Mouse (Mus musculus) liver, adult 2 months (tissue): ENCODE data around the gene Kcnq1. TPM values are rescaled to one million over a fixed set of nuclear protein-coding genes. Genes with fewer than 3 reads are reported as not detected.

Experiments used
- DNase-seq: peaks from one replicate; pipeline ENCODE4 v3.0.0-alpha.2; 2011; ENCODE audit warnings: low read depth, low spot score; ENCODE audit errors: extremely low read depth
- H3K27ac ChIP-seq: fragments of 200-500 bp; replicated peaks from 2 replicates; pipeline ENCODE4 v1.5.1; 2012; ENCODE audit warnings: low read depth, mild to moderate bottlenecking, control low read depth, inconsistent platforms, low read length; ENCODE audit not compliant: insufficient read depth
- H3K27me3 ChIP-seq: fragments of 200-500 bp; 2 replicates; pipeline ENCODE4 v1.6.1; 2012; ENCODE audit warnings: mild to moderate bottlenecking, moderate library complexity, low read length, inconsistent platforms; ENCODE audit not compliant: control insufficient read depth, insufficient read depth
- H3K36me3 ChIP-seq: fragments of 200-500 bp; 2 replicates; pipeline ENCODE4 v1.6.1; 2012; ENCODE audit warnings: low read length, inconsistent platforms; ENCODE audit not compliant: control insufficient read depth, insufficient read depth
- H3K4me1 ChIP-seq: fragments of 200-500 bp; 2 replicates; pipeline ENCODE4 v1.6.1; 2011; ENCODE audit warnings: low read length; ENCODE audit not compliant: control insufficient read depth, insufficient read depth
- H3K4me3 ChIP-seq: fragments of 200-500 bp; 2 replicates; pipeline ENCODE4 v1.5.1; 2011; ENCODE audit warnings: low read depth, mild to moderate bottlenecking, control low read depth, low read length, moderate library complexity; ENCODE audit not compliant: insufficient read depth
- H3K79me2 ChIP-seq: fragments of 200-500 bp; 2 replicates; pipeline ENCODE4 v1.6.1; 2012; ENCODE audit warnings: inconsistent platforms, mild to moderate bottlenecking, low read length, moderate library complexity; ENCODE audit not compliant: control insufficient read depth, insufficient read depth
- H3K9ac ChIP-seq: fragments of 200-500 bp; 2 replicates; pipeline ENCODE4 v1.6.1; 2012; ENCODE audit warnings: low read depth, mild to moderate bottlenecking, control low read depth, inconsistent platforms, low read length
- CTCF ChIP-seq: fragments of 200-500 bp; IDR thresholded peaks from 2 replicates; pipeline ENCODE4 v1.5.1; 2011; ENCODE audit warnings: low read depth, low read length, control low read depth
- POLR2A ChIP-seq: fragments of 200-500 bp; IDR thresholded peaks from 2 replicates; pipeline ENCODE4 v1.6.1; 2011; ENCODE audit warnings: low read length, control low read depth; ENCODE audit not compliant: insufficient read depth; ENCODE audit errors: extremely low read depth
- WGBS: fragments of 180-500 bp; shearing (Covaris S2); methylation state at CpG from one replicate; pipeline ENCODE4 v1.1.7; 2018; 5-methylcytosine and 5-hydroxymethylcytosine counted together
- polyA plus RNA-seq: library from polyadenylated mRNA; depleted of rRNA; stranded (reverse); fragments of >200 nt; gene quantifications from 2 replicates; pipeline ENCODE4 v1.2.3, GENCODE M21; 2012
- total RNA-seq: library from RNA; depleted of rRNA; stranded (reverse); fragments of >200 nt; gene quantifications from 2 replicates; pipeline ENCODE4 v1.2.3, GENCODE M21; 2014

Gene Kcnq1
- total and polyA plus RNA-seq, 2 experiments, result 1.3 to 2.5 TPM

DNA sequence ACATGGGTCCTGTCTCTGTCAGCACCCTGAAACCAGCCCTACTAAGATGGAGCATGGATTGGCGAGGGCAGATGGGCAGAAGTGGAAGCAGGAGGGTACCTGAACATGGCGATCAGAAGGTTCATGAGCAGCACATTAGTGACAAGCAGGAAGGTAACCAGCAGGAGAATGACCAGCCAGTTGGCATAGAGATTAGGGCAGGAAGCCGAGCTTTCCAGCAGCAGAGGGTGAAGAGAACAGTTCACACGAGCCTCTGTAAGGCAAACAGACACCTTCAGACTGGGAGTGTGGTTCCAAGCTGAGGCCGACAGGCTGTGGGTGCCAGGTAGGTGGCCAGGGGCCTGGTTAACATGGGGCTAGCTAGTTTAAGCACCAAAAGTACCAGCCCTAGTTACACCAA lies 30.8 kb upstream of the Kcnq1 start:
- DNase-seq, result peak; percentile 67
- no peak overlapping the region for H3K27ac ChIP-seq
- WGBS, result 47% methylated on average over 5 of the region's 5 CpGs

GRCm38 (mm10) chr7:143077351-143077750 lies 28.8 kb upstream of the Kcnq1 start:
- H3K4me1 ChIP-seq, result peaks cover 19% of the 10 kb centered on the region
- H3K27me3 ChIP-seq, result no peaks in the 10 kb centered on the region
- H3K79me2 ChIP-seq, result no peaks in the 10 kb centered on the region
- H3K27ac ChIP-seq, result no peak overlapping the region
- H3K4me3 ChIP-seq, result no peak overlapping the region
- no peaks in the 10 kb centered on the region for H3K36me3 ChIP-seq
- DNase-seq, result peak; percentile 77
- no peak for TF ChIP-seq CTCF
- no peak for TF ChIP-seq POLR2A
- H3K9ac ChIP-seq, result no peak overlapping the region
- 53% methylated on average over 2 of the region's 2 CpGs for WGBS

More for the DNA sequence above, 30.8 kb upstream of the Kcnq1 start:
- Histone ChIP-seq H3K4me1 (peaks cover 20% of the 10 kb centered on the region), H3K79me2 (no peaks in the 10 kb centered on the region), H3K4me3 (no peak overlapping the region), H3K9ac (no peak overlapping the region), H3K36me3 (no peaks in the 10 kb centered on the region), H3K27me3 (no peaks in the 10 kb centered on the region)
- no peak for TF ChIP-seq CTCF
- TF ChIP-seq POLR2A, result no peak

- 69% methylated on average over 6 of the region's 6 CpGs for WGBS
These were observed 24.1 kb upstream of the Kcnq1 start for GRCm38 (mm10) chr7:143082024-143082423.

DNA sequence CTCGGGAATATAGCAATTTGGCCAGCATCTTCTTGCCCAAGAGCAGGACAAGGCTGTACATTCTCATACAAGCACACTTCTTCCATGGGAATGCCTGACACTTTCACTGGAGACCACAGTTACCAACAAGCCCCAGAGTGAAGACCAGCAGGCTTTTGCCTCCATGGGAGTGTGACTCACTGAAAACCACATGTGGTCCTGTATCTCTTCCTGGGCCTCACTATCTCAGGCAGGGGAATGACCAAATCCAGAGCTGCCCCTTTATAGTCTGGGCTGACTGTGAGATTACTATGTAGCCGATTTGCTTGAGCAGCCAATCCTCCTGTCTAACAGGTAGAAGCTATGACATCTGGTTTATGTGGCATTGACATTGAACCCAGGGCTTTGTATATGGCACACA lies 22.5 kb upstream of the Kcnq1 start:
- Histone ChIP-seq H3K4me3 (no peak overlapping the region), H3K79me2 (no peaks in the 10 kb centered on the region), H3K27ac (no peak overlapping the region), H3K4me1 (peaks cover 11% of the 10 kb centered on the region; the same call in 1 of the 2 replicates), H3K27me3 (no peaks in the 10 kb centered on the region), H3K36me3 (no peaks in the 10 kb centered on the region), H3K9ac (no peak overlapping the region)
- TF ChIP-seq POLR2A, result no peak
- no peak for TF ChIP-seq CTCF
- 80% methylated on average over 2 of the region's 2 CpGs for WGBS
- no peak for DNase-seq

More at GRCm38 (mm10) chr7:143082024-143082423, 24.1 kb upstream of the Kcnq1 start:
- Histone ChIP-seq H3K4me3 (no peak overlapping the region), H3K4me1 (peaks cover 19% of the 10 kb centered on the region), H3K27me3 (no peaks in the 10 kb centered on the region), H3K36me3 (no peaks in the 10 kb centered on the region), H3K9ac (no peak overlapping the region), H3K27ac (no peak overlapping the region), H3K79me2 (no peaks in the 10 kb centered on the region)
- no peak for DNase-seq
- TF ChIP-seq CTCF (no peak), POLR2A (no peak)

DNA sequence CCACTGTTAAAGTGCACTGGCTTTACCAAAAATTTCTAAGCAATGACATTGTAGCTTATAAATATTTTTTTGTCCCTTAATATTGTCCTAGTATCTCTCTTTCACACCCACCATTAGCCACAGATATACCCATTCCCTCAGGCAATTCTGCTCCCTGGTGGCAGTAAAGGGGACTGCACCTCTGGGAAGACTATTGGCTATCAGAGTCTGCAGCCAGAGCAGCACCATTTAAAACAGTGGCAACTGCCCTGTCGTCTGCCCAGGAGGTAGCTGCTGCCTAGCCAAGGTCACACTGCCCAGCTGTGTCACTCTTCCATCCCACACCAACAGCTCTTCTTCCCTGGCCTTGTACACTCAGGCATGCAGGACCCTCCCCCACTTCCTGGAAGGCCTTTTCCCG lies 19.8 kb upstream of the Kcnq1 start:
- WGBS, result 59% methylated on average over 2 of the region's 2 CpGs

DNA sequence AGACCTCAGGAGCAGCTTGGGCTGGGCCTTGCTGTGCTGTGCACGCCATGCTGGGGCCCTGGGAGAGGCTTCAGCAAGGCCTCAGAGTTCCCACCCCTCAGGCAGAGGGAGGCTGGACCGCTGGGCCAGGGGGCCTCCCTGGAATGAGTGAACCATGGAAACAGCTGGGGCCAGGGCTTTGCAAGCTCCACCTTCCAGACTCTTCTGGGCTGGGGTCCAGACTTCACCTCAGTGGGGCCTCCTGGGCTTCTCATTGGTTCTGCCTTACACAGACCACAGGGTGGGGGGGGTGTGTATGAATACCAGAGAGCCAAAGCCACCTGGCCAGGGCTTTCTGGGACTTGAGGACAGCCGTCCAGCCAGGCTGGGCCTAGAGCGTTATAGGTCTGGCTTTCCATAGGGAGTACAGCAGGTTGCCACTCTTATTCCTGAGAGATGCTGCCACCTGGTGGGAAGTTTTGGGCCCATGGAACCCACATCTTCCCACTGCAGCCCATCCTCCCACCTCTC lies 19.0 kb upstream of the Kcnq1 start:
- Histone ChIP-seq H3K79me2 (no peaks in the 10 kb centered on the region), H3K27ac (no peak overlapping the region), H3K9ac (no peak overlapping the region), H3K4me1 (no peaks in the 10 kb centered on the region), H3K27me3 (no peaks in the 10 kb centered on the region), H3K36me3 (no peaks in the 10 kb centered on the region), H3K4me3 (no peak overlapping the region)
- DNase-seq, result peak; percentile 19
- TF ChIP-seq CTCF, result peak; percentile 67
- TF ChIP-seq POLR2A, result no peak
- 66% methylated on average over 4 of the region's 4 CpGs for WGBS

More for the DNA sequence above, 19.8 kb upstream of the Kcnq1 start:
- peak; percentile 75 for TF ChIP-seq CTCF
- no peak for TF ChIP-seq POLR2A
- H3K4me3 ChIP-seq, result no peak overlapping the region
- DNase-seq, result peak; percentile 36
- no peak overlapping the region for H3K9ac ChIP-seq
- H3K79me2 ChIP-seq, result no peaks in the 10 kb centered on the region
- no peaks in the 10 kb centered on the region for H3K36me3 ChIP-seq
- no peak overlapping the region for H3K27ac ChIP-seq
- no peaks in the 10 kb centered on the region for H3K27me3 ChIP-seq
- H3K4me1 ChIP-seq, result no peaks in the 10 kb centered on the region
